Mouse (Mus musculus) bone marrow macrophage, adult 2 months (primary cell): ENCODE results near the gene Zfp772. TPM values are rescaled to one million over a fixed set of nuclear protein-coding genes. Genes with fewer than 3 reads are reported as not detected.
"Not testable (repeated sequence)": the region's sequence is repeated elsewhere in the genome, so short reads cannot be mapped to it uniquely, and the experiment has no call there.

ENCODE experiments used
- H3K27ac ChIP-seq: 2 replicates; pipeline ENCODE4 v1.5.1; 2012; ENCODE audit warnings: low read depth, low read length; ENCODE audit not compliant: insufficient read depth
- H3K4me1 ChIP-seq: 2 replicates; pipeline ENCODE4 v1.6.1; 2012; ENCODE audit warnings: low read length; ENCODE audit not compliant: control insufficient read depth, insufficient read depth
- H3K4me3 ChIP-seq: 2 replicates; pipeline ENCODE4 v1.5.1; 2012; ENCODE audit warnings: mild to moderate bottlenecking, low read length, moderate library complexity; ENCODE audit not compliant: insufficient read depth
- CTCF ChIP-seq: IDR thresholded peaks from 2 replicates; pipeline ENCODE4 v1.5.1; 2012; ENCODE audit warnings: low read depth, mild to moderate bottlenecking, low read length, moderate library complexity
- POLR2A ChIP-seq: IDR thresholded peaks from 2 replicates; pipeline ENCODE4 v1.6.1; 2012; ENCODE audit warnings: mild to moderate bottlenecking, low read depth, low read length, borderline replicate concordance
- polyA plus RNA-seq: library from polyadenylated mRNA; stranded (reverse); fragments of >200 nt; gene quantifications from 2 replicates; pipeline ENCODE4 v1.2.4, GENCODE M21; 2012; ENCODE audit not compliant: missing spikeins, insufficient read depth, insufficient read length

Gene Zfp772
- polyA plus RNA-seq = 3.6 and 4.1 TPM in 2 replicates

GRCm38 (mm10) chr7:7209313-7210151, at the start of gene Zfp772:
Gene Zfp772, minus strand, starts transcription at chr7:7209998.
- peak within 1 kb of the TSS; percentile 61 for H3K4me3 ChIP-seq
- H3K4me1 ChIP-seq, H3K27ac ChIP-seq: not testable (repeated sequence)

GRCm38 (mm10) chr7:7247228-7247627, 37.4 kb upstream of the Zfp772 start, which contains the start of gene Vmn2r29:
Gene Vmn2r29, minus strand, starts transcription at chr7:7247328.
- H3K4me1 ChIP-seq, H3K4me3 ChIP-seq, H3K27ac ChIP-seq: not testable (repeated sequence)

GRCm38 (mm10) chr7:7188191-7188942, 21.4 kb downstream of the Zfp772 start:
- Histone ChIP-seq H3K27ac (no peak overlapping the region), H3K4me3 (peak overlapping the region; percentile 79), H3K4me1 (no peaks in the 10 kb centered on the region)
- peak; percentile 86 for TF ChIP-seq CTCF
- no peak for TF ChIP-seq POLR2A

- TF ChIP-seq POLR2A (no peak), CTCF (no peak)
- Histone ChIP-seq H3K27ac (no peak overlapping the region), H3K4me1 (no peaks in the 10 kb centered on the region), H3K4me3 (peak overlapping the region; percentile 79; the same call in 1 of the 2 replicates)
These were observed 22.2 kb downstream of the Zfp772 start for GRCm38 (mm10) chr7:7187417-7188190.

- no peak for TF ChIP-seq CTCF
- no peak for TF ChIP-seq POLR2A
- Histone ChIP-seq H3K4me1 (no peaks in the 10 kb centered on the region), H3K27ac (no peak overlapping the region), H3K4me3 (no peak overlapping the region)
These were observed 23.9 kb downstream of the Zfp772 start for GRCm38 (mm10) chr7:7185897-7186296.

GRCm38 (mm10) chr7:7171227-7172147, 38.3 kb downstream of the Zfp772 start, which contains the start of gene Zfp418:
Gene Zfp418, plus strand, starts transcription at chr7:7171330.
- Histone ChIP-seq H3K4me3 (peak within 1 kb of the TSS; percentile 86), H3K4me1 (peaks cover 3% of the 10 kb centered on the region; the same call in 1 of the 2 replicates), H3K27ac (no peak within 1 kb of the TSS)
- TF ChIP-seq POLR2A = no peak
- TF ChIP-seq CTCF = no peak

Other genes with a start within 250 kb of the Zfp772 start
- gene Aurkc, start 214.7 kb downstream of the Zfp772 start, polyA plus RNA-seq = not detected in 2 replicates
- 10.4 and 11.0 TPM in 2 replicates for gene Zfp954, start 88.5 kb downstream of the Zfp772 start, polyA plus RNA-seq
- 2.3 and 2.6 TPM in 2 replicates for gene Zfp773, start 73.2 kb downstream of the Zfp772 start, polyA plus RNA-seq
- gene Zfp418, start 38.7 kb downstream of the Zfp772 start, polyA plus RNA-seq = 2.9 and 3.1 TPM in 2 replicates
- 1.4 TPM in 1 of 2 replicates, not detected in the other for gene Vmn2r29, start 37.3 kb upstream of the Zfp772 start, polyA plus RNA-seq
- 3.0 and 3.4 TPM in 2 replicates for gene Gm45844, start 68.3 kb upstream of the Zfp772 start, polyA plus RNA-seq
- gene Clcn4, start 90.9 kb upstream of the Zfp772 start, polyA plus RNA-seq = 40.8 and 44.2 TPM in 2 replicates
- gene Vmn2r30, start 127.6 kb upstream of the Zfp772 start, polyA plus RNA-seq = 0.07 and 0.21 TPM in 2 replicates
- not detected in 2 replicates for gene Gm45783, start 164.6 kb upstream of the Zfp772 start, polyA plus RNA-seq
- gene Vmn2r31, start 189.7 kb upstream of the Zfp772 start, polyA plus RNA-seq = 0.09 and 0.12 TPM in 2 replicates